Mouse (Mus musculus): ENCODE results near the gene Ogdh. TPM values are rescaled to one million over a fixed set of nuclear protein-coding genes. Genes with fewer than 3 reads are reported as not detected.

The Ogdh gene
- total and polyA plus RNA-seq, 2 experiments, result 69.9 to 85.2 TPM

DNA sequence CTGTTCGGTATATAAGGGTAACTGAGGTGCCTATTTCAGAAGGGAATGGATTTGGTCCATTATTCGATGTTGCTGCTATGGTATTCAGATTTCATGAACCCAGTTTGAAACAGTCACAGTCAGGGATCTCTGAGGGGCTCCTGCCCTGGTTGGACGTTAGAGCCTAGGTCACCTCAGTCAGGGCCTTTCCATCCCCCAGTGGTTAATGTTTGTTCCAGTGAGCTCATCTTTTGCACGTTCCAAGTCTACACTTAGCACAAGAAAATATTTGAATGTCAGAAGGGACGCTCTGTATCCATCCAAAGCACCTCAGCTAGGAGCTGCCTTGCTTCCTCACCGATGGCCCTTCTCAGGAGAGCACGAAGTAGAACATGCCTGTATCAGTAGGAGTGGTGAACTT is 43.9 kb downstream of the Ogdh start:
- peaks cover 46% of the 10 kb centered on the region for H3K36me3 ChIP-seq (ENCODE audit: control insufficient read depth, insufficient read depth, low read length)
- 0 out of 2 replicates have a peak, but pooled peaks cover 2% of the 10 kb centered on the region for H3K79me2 ChIP-seq (ENCODE audit: control insufficient read depth, insufficient read depth, low read length)
- peaks cover 17% of the 10 kb centered on the region; the same call in 1 of the 2 replicates for H3K4me1 ChIP-seq (ENCODE audit: control insufficient read depth, insufficient read depth, low read length)
- WGBS, result 62% methylated on average over 7 of the region's 7 CpGs
- TF ChIP-seq POLR2A (IDR thresholded peaks at IDR 0.05; ENCODE audit: extremely low read depth, insufficient read depth, low read length), result no peak
- no peak for TF ChIP-seq CTCF (IDR thresholded peaks at IDR 0.05; ENCODE audit: low read depth, low read length)
- peak; percentile 54 for DNase-seq (ENCODE audit: extremely low read depth, low read depth, low spot score)
- H3K27me3 ChIP-seq (ENCODE audit: control insufficient read depth, insufficient read depth, low read length), result no peaks in the 10 kb centered on the region
- H3K27ac ChIP-seq (replicated peaks; ENCODE audit: insufficient read depth, low read depth, low read length), result no peak overlapping the region
- no peak overlapping the region for H3K9ac ChIP-seq (ENCODE audit: low read depth, low read length)
- H3K4me3 ChIP-seq (ENCODE audit: insufficient read depth, low read depth, low read length), result no peak overlapping the region

- peaks cover 56% of the 10 kb centered on the region for H3K36me3 ChIP-seq (ENCODE audit: control insufficient read depth, insufficient read depth, low read length)
- 91% methylated on average over 4 of the region's 4 CpGs for WGBS
Observed at GRCm38 (mm10) chr11:6336689-6337088, 45.3 kb downstream of the Ogdh start.

DNA sequence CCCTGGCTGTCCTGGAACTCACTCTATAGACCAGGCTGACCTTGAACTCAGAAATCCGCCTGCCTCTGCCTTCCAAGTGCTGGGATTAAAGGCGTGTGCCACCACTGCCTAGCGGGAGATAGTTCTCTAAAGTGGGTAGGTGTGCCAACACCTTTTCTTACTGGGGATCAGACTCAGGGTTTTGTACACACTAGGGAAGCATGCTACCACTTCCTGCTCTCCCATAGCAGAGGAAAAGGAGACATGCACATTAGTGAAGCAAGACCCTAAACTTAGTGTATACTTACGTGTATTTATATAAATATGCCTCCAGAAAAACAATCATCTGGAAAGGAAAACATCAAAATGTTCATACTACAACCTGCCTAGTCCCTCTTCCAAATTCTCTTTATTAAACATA is 54.5 kb downstream of the Ogdh start:
- no peak for TF ChIP-seq CTCF (IDR thresholded peaks at IDR 0.05; ENCODE audit: low read depth, low read length)
- no peak for TF ChIP-seq POLR2A (IDR thresholded peaks at IDR 0.05; ENCODE audit: extremely low read depth, insufficient read depth, low read length)
- WGBS, result 88% methylated on average over 4 of the region's 4 CpGs
- Histone ChIP-seq H3K27ac (replicated peaks; ENCODE audit: insufficient read depth, low read depth, low read length) (no peak overlapping the region), H3K27me3 (ENCODE audit: control insufficient read depth, insufficient read depth, low read length) (no peaks in the 10 kb centered on the region), H3K36me3 (ENCODE audit: control insufficient read depth, insufficient read depth, low read length) (peaks cover 72% of the 10 kb centered on the region), H3K4me1 (ENCODE audit: control insufficient read depth, insufficient read depth, low read length) (peaks cover 2% of the 10 kb centered on the region; the same call in 1 of the 2 replicates), H3K9ac (ENCODE audit: low read depth, low read length) (no peak overlapping the region), H3K4me3 (ENCODE audit: insufficient read depth, low read depth, low read length) (no peak overlapping the region), H3K79me2 (ENCODE audit: control insufficient read depth, insufficient read depth, low read length) (no peaks in the 10 kb centered on the region)
- no peak for DNase-seq (ENCODE audit: extremely low read depth, low read depth, low spot score)

More at GRCm38 (mm10) chr11:6336689-6337088, 45.3 kb downstream of the Ogdh start:
- Histone ChIP-seq H3K79me2 (ENCODE audit: control insufficient read depth, insufficient read depth, low read length) (0 out of 2 replicates have a peak, but pooled peaks cover 2% of the 10 kb centered on the region), H3K4me1 (ENCODE audit: control insufficient read depth, insufficient read depth, low read length) (peaks cover 17% of the 10 kb centered on the region; the same call in 1 of the 2 replicates), H3K4me3 (ENCODE audit: insufficient read depth, low read depth, low read length) (no peak overlapping the region), H3K27me3 (ENCODE audit: control insufficient read depth, insufficient read depth, low read length) (no peaks in the 10 kb centered on the region), H3K9ac (ENCODE audit: low read depth, low read length) (no peak overlapping the region), H3K27ac (replicated peaks; ENCODE audit: insufficient read depth, low read depth, low read length) (no peak overlapping the region)
- TF ChIP-seq POLR2A (IDR thresholded peaks at IDR 0.05; ENCODE audit: extremely low read depth, insufficient read depth, low read length) (no peak), CTCF (IDR thresholded peaks at IDR 0.05; ENCODE audit: low read depth, low read length) (no peak)
- DNase-seq (ENCODE audit: extremely low read depth, low read depth, low spot score), result no peak

DNA sequence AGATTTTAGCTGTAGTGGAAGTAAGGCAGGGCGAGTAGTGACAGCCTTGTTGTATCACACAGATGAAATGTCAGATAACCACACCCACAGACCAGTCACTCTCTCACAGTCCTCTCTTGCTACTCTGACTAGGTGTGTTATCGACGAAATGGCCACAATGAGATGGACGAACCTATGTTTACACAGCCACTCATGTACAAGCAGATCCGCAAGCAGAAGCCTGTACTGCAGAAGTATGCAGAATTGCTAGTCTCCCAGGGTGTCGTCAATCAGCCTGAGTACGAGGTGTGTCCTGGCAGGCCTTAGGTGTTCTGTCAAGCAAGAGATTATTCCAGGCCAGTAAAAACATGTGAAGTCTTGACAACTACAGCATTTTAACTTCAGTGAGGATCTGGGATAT is 55.5 kb downstream of the Ogdh start:
- 91% methylated on average over 7 of the region's 7 CpGs for WGBS
- H3K4me1 ChIP-seq (ENCODE audit: control insufficient read depth, insufficient read depth, low read length), result peaks cover 2% of the 10 kb centered on the region; the same call in 1 of the 2 replicates
- no peaks in the 10 kb centered on the region for H3K27me3 ChIP-seq (ENCODE audit: control insufficient read depth, insufficient read depth, low read length)
- H3K9ac ChIP-seq (ENCODE audit: low read depth, low read length), result no peak overlapping the region
- H3K79me2 ChIP-seq (ENCODE audit: control insufficient read depth, insufficient read depth, low read length), result no peaks in the 10 kb centered on the region
- no peak overlapping the region for H3K27ac ChIP-seq (replicated peaks; ENCODE audit: insufficient read depth, low read depth, low read length)
- peaks cover 68% of the 10 kb centered on the region for H3K36me3 ChIP-seq (ENCODE audit: control insufficient read depth, insufficient read depth, low read length)
- DNase-seq (ENCODE audit: extremely low read depth, low read depth, low spot score), result no peak
- no peak overlapping the region for H3K4me3 ChIP-seq (ENCODE audit: insufficient read depth, low read depth, low read length)
- TF ChIP-seq CTCF (IDR thresholded peaks at IDR 0.05; ENCODE audit: low read depth, low read length) (no peak), POLR2A (IDR thresholded peaks at IDR 0.05; ENCODE audit: extremely low read depth, insufficient read depth, low read length) (no peak)

DNA sequence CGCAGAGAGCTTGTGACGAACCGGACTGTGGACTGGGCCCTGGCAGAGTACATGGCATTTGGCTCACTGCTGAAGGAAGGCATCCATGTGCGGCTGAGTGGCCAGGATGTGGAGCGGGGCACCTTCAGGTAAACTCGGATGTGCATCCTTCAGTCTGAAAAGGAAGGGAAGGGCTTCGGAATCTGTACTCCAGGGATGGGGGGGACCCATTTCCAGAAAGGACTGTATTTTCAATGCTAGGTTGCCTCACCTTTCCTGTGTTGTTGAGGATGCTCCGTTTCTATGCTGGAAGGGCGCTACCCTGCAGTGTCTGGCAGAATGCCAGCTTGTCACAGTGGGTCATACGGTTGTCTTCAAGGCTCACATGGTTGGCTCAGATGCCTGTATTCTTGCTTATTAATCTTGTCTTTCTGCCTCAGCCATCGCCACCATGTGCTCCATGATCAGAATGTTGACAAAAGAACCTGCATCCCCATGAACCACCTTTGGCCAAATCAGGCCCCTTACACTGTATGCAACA is 57.3 kb downstream of the Ogdh start:
- 87% methylated on average over 11 of the region's 11 CpGs for WGBS
- H3K4me1 ChIP-seq (ENCODE audit: control insufficient read depth, insufficient read depth, low read length), result peaks cover 2% of the 10 kb centered on the region; the same call in 1 of the 2 replicates
- no peaks in the 10 kb centered on the region for H3K79me2 ChIP-seq (ENCODE audit: control insufficient read depth, insufficient read depth, low read length)
- no peak for TF ChIP-seq POLR2A (IDR thresholded peaks at IDR 0.05; ENCODE audit: extremely low read depth, insufficient read depth, low read length)
- H3K4me3 ChIP-seq (ENCODE audit: insufficient read depth, low read depth, low read length), result no peak overlapping the region
- H3K9ac ChIP-seq (ENCODE audit: low read depth, low read length), result no peak overlapping the region
- no peak for DNase-seq (ENCODE audit: extremely low read depth, low read depth, low spot score)
- no peaks in the 10 kb centered on the region for H3K27me3 ChIP-seq (ENCODE audit: control insufficient read depth, insufficient read depth, low read length)
- no peak overlapping the region for H3K27ac ChIP-seq (replicated peaks; ENCODE audit: insufficient read depth, low read depth, low read length)
- H3K36me3 ChIP-seq (ENCODE audit: control insufficient read depth, insufficient read depth, low read length), result peaks cover 66% of the 10 kb centered on the region

DNA sequence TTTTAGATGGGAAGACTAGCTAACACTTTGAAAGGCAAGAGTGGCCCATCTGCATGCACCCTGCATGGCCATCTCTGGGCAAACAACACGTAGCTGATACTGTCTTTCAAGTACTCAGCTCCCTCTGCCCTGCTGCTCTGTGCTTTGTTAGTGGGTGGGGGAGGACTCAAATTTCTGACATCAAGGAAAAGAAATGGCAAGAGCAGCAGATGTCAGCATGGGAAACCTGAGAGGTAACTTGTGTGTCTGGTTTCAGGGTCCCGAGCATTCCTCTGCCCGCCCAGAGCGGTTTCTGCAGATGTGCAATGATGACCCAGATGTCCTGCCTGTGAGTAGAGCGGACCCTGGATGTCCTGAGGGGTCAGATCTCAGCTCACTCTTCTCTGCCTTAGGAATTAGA is 58.2 kb downstream of the Ogdh start:
- TF ChIP-seq POLR2A (IDR thresholded peaks at IDR 0.05; ENCODE audit: extremely low read depth, insufficient read depth, low read length) (no peak), CTCF (IDR thresholded peaks at IDR 0.05; ENCODE audit: low read depth, low read length) (no peak)
- Histone ChIP-seq H3K27me3 (ENCODE audit: control insufficient read depth, insufficient read depth, low read length) (no peaks in the 10 kb centered on the region), H3K27ac (replicated peaks; ENCODE audit: insufficient read depth, low read depth, low read length) (no peak overlapping the region), H3K4me1 (ENCODE audit: control insufficient read depth, insufficient read depth, low read length) (no peaks in the 10 kb centered on the region), H3K4me3 (ENCODE audit: insufficient read depth, low read depth, low read length) (no peak overlapping the region), H3K79me2 (ENCODE audit: control insufficient read depth, insufficient read depth, low read length) (no peaks in the 10 kb centered on the region), H3K36me3 (ENCODE audit: control insufficient read depth, insufficient read depth, low read length) (peaks cover 69% of the 10 kb centered on the region), H3K9ac (ENCODE audit: low read depth, low read length) (no peak overlapping the region)
- over 99% methylated on average over 5 of the region's 5 CpGs for WGBS
- no peak for DNase-seq (ENCODE audit: extremely low read depth, low read depth, low spot score)
